ENCODE assay signal across 12 mouse cellular contexts in genomic region chr2:154933884-154934283, GRCm38 (mm10). TPM values are rescaled to one million over a fixed set of nuclear protein-coding genes. Genes with fewer than 3 reads are reported as not detected.
A peak's percentile ranks its signal among the peaks of the same experiment; 100 is the strongest.
DNase-seq lines count a peak whose midpoint lies in the region; ATAC-seq and TF ChIP-seq lines count a peak whose summit lies in the region.
"Had no signal": no experiment of that assay in that cellular context is flagged by ENCODE, and none has a peak within 500 bp of the region (broad histone marks: within the 10 kb centered on the region; RNA-seq: fewer than 3 reads in every experiment).

No protein-coding gene starts in this region.

- H3K4me2 ChIP-seq in kidney, postnatal 0 days (ENCODE audit: low read length) = no peak overlapping the region
- H3K4me2 ChIP-seq in kidney, embryonic 14.5 days (replicated peaks; ENCODE audit: low read depth, low read length) = no peak overlapping the region

- no peak for TF ChIP-seq POLR2A in thymus, adult 2 months (IDR thresholded peaks at IDR 0.05; ENCODE audit: control insufficient read depth, extremely low read depth, insufficient read depth, low read length, poor library complexity)

- intact Hi-C loops in heart, postnatal 25 days (cut with DNase I) = no loop called here

- no peak overlapping the region for H3K9ac ChIP-seq in kidney, postnatal 0 days (ENCODE audit: low read depth, low read length)
- H3K9ac ChIP-seq in kidney, embryonic 14.5 days (ENCODE audit: low read depth, low read length) = no peak overlapping the region

- no peak overlapping the region for H3K4me3 ChIP-seq in kidney, postnatal 0 days (replicated peaks; ENCODE audit: low read depth, low read length)
- no peak overlapping the region for H3K4me3 ChIP-seq in kidney, embryonic 14.5 days (ENCODE audit: low read length)
- no peak overlapping the region for H3K4me3 ChIP-seq in thymus, adult 2 months (ENCODE audit: control insufficient read depth, insufficient read depth, low read length)

- no peaks in the 10 kb centered on the region for H3K36me3 ChIP-seq in kidney, postnatal 0 days (ENCODE audit: insufficient read depth, low read length)
- no peaks in the 10 kb centered on the region for H3K36me3 ChIP-seq in kidney, embryonic 14.5 days (ENCODE audit: control insufficient read depth, insufficient read depth, low read length)
- no peaks in the 10 kb centered on the region for H3K36me3 ChIP-seq in thymus, adult 2 months (ENCODE audit: control insufficient read depth, insufficient read depth, low read length)

- H3K27me3 ChIP-seq in kidney, postnatal 0 days (ENCODE audit: insufficient read depth, low read length) = no peaks in the 10 kb centered on the region
- no peaks in the 10 kb centered on the region for H3K27me3 ChIP-seq in kidney, embryonic 14.5 days (ENCODE audit: control insufficient read depth, insufficient read depth, low read length)
- H3K27me3 ChIP-seq in thymus, adult 2 months (ENCODE audit: control insufficient read depth, insufficient read depth, low read length) = no peaks in the 10 kb centered on the region

- no peak overlapping the region for H3K27ac ChIP-seq in kidney, postnatal 0 days
- H3K27ac ChIP-seq in kidney, embryonic 14.5 days (ENCODE audit: low read depth, low read length) = no peak overlapping the region
- no peak overlapping the region for H3K27ac ChIP-seq in thymus, adult 2 months (ENCODE audit: control insufficient read depth, insufficient read depth, low read length)

- DNase-seq in kidney, postnatal 0 days (ENCODE audit: low spot score) = peak; percentile 65
- DNase-seq in thymus, adult 2 months = peak; percentile 7
- DNase-seq in thymus, adult 18-20 months = no peak
- DNase-seq in induced T-regulatory cell, adult 2 months (ENCODE audit: low read depth) = peak; percentile 59
- DNase-seq in heart, postnatal 25 days (ENCODE audit: low spot score) = no peak
- DNase-seq: adrenal gland, postnatal 36 days; cerebellum, adult 2 months; gastrocnemius, postnatal 14 days; lung, adult 18-20 months had no signal

- WGBS in kidney, postnatal 0 days = 65% methylated on average over 4 of the region's 4 CpGs
- 67% methylated on average over 4 of the region's 4 CpGs for WGBS in kidney, embryonic 14.5 days
- WGBS in thymus, adult 2 months = 35% methylated on average over 4 of the region's 4 CpGs

- H3K9me3 ChIP-seq in kidney, postnatal 0 days (replicated peaks; ENCODE audit: low read length) = no peaks in the 10 kb centered on the region
- no peaks in the 10 kb centered on the region for H3K9me3 ChIP-seq in kidney, embryonic 14.5 days (ENCODE audit: control insufficient read depth, low read length)

- TF ChIP-seq CTCF in kidney, postnatal 0 days (IDR thresholded peaks at IDR 0.05; ENCODE audit: low read depth) = peak; percentile 60
- no peak for TF ChIP-seq CTCF in thymus, adult 2 months (IDR thresholded peaks at IDR 0.05; ENCODE audit: borderline replicate concordance, control insufficient read depth, extremely low read depth, insufficient read depth, low read length, poor library complexity)

- ATAC-seq in kidney, postnatal 0 days (replicated peaks; ENCODE audit: low FRiP score, low read depth) = no peak
- ATAC-seq in kidney, embryonic 14.5 days (ENCODE audit: low FRiP score, low TSS enrichment) = no peak
- ATAC-seq in megakaryocyte-erythroid progenitor cell, adult 5-6 weeks (replicated peaks; ENCODE audit: low FRiP score, low TSS enrichment, poor library complexity, severe bottlenecking) = no peak
- ATAC-seq: Patski had no signal

- H3K4me1 ChIP-seq in kidney, postnatal 0 days (replicated peaks; ENCODE audit: insufficient read depth, low read length) = no peaks in the 10 kb centered on the region
- no peaks in the 10 kb centered on the region for H3K4me1 ChIP-seq in kidney, embryonic 14.5 days (ENCODE audit: control insufficient read depth, insufficient read depth, low read length)
- H3K4me1 ChIP-seq in thymus, adult 2 months (replicated peaks; ENCODE audit: control insufficient read depth, insufficient read depth, low read length) = no peaks in the 10 kb centered on the region

RNA-seq across cellular contexts. Expression of gene Eif2s2, which starts 41.1 kb away (rescaled TPM):
- 107 and 109 TPM in 2 replicates for polyA plus RNA-seq in kidney, postnatal 0 days (2015; fragmentation: Nextera tagmentation; extraction: Ambion mirVana)
- 122 and 167 TPM in 2 replicates for polyA plus RNA-seq in kidney, embryonic 14.5 days (2014; fragmentation: Nextera tagmentation; extraction: Ambion mirVana)
- polyA plus RNA-seq in thymus, adult 2 months (2012; rRNA removed) = 9.7 and 11.0 TPM in 2 replicates
- 172 and 189 TPM in 2 replicates for total RNA-seq in megakaryocyte-erythroid progenitor cell, adult 5-6 weeks (2014; fragmentation: Nextera tagmentation)
- total RNA-seq in megakaryocyte-erythroid progenitor cell, adult 5-6 weeks (2017) = 319 and 320 TPM in 2 replicates
- total RNA-seq in heart, postnatal 25 days (2021) = 10 to 100 TPM; 51.8 to 55.4 TPM

Comparison
In these comparisons a context has a peak if more than half of its experiments do, and no peak if none do; other contexts are left out.
1. DNase-seq: peak in kidney, postnatal 0 days (single experiment), thymus, adult 2 months (single experiment) and induced T-regulatory cell, adult 2 months (single experiment); none in thymus, adult 18-20 months (0 of 2) and heart, postnatal 25 days (single experiment).